Mouse (Mus musculus): ENCODE results near the gene Hist1h2ab. TPM values are rescaled to one million over a fixed set of nuclear protein-coding genes. Genes with fewer than 3 reads are reported as not detected.
"Not testable (repeated sequence)": the region's sequence is repeated elsewhere in the genome, so short reads cannot be mapped to it uniquely, and the experiment has no call there.

Hist1h2ab gene
- 10 to 100 TPM in 1 of 3 experiments, not detected in 2; 14.8 TPM for polyA plus RNA-seq (2017; shearing (Covaris generic))

GRCm38 (mm10) chr13:23750839-23751477 lies at the start of gene Hist1h2ab:
TSS of gene Hist1h2ab (plus strand) at chr13:23751126.
- peak; percentile 52 for ATAC-seq

GRCm38 (mm10) chr13:23702220-23702619 lies 48.7 kb upstream of the Hist1h2ab start:
- ATAC-seq = no peak

DNA sequence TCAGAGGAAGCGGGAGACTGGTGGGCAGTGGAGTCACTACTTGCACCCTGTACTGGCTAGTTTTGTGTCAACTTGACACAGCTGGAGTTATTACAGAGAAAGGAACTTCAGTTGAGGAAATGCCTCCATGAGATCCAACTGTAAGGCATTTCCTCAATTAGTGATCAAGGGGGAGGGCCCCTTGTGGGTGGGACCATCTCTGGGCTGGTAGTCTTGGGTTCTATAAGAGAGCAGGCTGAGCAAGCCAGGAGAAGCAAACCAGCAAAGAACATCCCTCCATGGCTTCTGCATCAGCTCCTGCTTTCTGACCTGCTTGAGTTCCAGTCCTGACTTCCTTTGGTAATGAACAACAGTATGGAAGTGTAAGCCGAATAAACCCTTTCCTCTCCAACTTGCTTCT lies 48.1 kb upstream of the Hist1h2ab start:
- ATAC-seq = not testable (repeated sequence)

DNA sequence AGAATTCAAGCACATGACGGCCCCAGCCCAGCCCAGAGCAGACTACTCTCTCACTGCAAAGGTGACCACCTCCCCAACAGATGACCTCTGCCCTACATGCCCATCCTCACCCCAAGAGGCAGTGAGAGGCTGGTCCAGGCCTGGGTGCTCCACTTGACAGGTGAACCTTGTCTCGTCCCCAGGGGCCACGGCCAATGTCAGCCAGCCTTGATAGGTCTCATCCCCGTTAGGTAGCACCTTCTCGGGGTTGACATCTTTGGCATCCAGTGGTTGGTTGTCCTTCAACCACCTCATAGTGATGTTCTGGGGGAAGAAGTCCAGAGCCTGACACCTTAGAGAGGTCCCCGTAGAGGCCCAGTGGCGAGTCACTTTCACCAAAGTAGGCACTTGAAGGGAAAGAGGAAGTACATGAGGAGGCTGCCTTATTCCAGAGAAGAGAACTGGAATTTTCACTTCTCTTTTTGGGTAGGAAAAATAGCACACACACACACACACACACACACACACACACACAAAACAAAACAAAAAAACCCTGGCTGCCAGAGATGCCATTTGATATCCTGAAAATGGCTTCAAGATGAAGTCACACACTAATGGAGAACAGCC lies 45.1 kb upstream of the Hist1h2ab start:
- no peak for ATAC-seq

DNA sequence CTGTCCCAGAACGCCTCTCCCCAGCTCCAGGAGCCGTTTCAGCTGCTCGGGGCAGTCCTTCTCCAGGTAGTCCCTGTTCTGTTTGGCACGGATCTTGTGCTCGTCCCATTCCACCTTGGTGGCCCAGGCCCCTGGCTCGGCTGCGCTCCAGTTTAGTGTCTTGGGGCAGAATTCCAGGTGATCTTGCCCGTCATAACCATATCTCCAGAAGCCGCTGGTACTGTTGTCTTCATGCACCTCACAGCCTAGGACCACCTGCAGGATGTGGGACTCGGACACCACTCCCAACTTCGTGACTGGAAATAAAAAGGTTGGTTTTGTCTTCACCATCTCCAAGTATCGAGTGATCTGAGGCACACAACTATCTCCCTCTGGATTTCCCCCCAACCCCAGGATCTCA lies 44.2 kb upstream of the Hist1h2ab start:
- no peak for ATAC-seq

DNA sequence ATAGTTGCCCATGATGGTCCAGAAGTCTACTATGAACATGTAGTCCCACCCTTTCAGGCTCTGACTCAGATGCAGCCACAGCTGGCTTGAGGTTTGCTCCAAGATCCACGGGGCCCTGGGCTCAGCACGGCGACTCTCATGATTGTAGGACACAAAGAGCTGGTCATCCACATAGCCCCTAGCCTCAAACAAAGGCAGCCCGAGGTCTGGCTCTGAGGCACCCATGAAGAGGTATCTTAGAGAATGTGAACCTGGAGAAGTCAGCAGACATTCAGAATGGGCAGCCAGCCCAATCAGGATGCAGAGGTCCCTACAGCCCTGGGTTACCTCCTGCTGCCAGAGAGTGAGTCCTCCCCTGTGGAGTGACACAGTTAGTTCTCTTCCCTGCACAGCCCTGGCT lies 42.9 kb upstream of the Hist1h2ab start:
- no peak for ATAC-seq

DNA sequence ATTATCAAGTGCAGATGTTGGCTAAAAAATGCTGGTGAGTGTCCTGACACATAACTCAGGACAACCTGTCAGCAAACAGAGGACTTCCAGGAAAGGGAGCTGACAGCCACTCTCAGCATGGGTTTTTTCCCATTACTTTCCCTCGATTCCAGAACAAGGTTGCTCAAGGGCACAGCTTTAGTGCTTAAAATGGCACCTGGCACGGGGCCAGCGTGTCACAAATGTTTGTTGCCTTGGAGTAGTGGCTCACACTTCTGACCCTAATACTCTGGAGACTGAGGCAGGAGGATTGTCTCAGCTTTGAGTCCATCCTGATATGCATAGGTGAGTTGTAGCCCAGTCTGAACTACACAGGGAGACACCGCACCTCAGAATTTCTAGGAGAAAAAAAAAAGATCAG lies 42.3 kb upstream of the Hist1h2ab start:
- ATAC-seq = no peak

DNA sequence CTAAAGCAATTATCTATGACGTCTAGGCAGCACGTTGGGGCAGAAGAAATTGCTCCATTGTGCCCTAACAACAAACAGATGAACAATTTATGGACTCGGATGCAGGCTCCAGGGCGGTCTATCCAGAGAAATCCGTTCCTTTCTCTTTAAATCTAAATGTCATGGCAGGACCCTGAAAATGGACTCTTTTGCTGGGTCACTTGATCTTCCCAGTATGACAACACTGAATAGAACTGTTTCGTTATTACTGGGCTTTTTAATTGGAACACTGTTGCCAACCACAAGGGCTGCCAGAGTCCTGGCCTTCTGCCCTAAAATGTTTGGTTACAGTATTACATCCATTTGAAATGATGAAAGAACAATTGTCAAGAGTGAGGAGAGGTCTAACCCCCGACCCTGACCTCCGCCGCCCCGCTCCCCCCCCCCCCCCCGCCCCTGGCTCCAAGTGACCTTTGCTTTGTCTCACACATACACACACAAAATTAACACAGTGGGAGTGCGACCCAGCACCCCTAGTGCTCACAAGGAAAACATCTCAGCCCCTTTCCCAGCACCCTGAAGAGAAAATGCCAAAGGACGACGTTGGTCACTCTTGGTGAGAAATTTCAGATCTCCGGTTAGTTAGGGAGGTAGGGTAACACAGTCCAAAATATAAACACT lies 41.1 kb upstream of the Hist1h2ab start:
- ATAC-seq = peak; percentile 44

GRCm38 (mm10) chr13:23710374-23711089 lies 40.4 kb upstream of the Hist1h2ab start, which contains the start of gene Hfe:
TSS of gene Hfe (minus strand) at chr13:23710854.
- peak; percentile 93 for ATAC-seq

- ATAC-seq = no peak
Measured at GRCm38 (mm10) chr13:23716261-23717042, 34.5 kb upstream of the Hist1h2ab start.

DNA sequence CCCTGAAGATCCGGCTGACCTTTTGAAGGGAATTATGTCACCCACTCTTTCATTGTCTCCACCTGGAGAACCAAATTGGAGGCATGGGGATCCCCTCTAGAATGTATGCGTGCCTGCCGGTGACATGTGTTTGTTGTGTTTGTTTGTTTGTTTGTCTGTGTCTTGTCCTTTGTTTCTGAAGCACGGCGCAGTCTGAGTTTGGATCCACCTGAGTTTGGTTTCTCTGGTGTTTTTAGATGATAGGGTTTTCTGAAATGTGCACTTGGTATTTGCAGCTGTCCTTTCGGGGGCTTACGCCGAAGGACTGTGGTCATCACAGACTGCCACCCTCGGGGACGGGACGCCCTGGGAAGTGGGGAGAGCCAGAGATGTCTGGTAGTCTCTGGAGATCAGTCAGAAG lies 33.8 kb upstream of the Hist1h2ab start:
- ATAC-seq = no peak

GRCm38 (mm10) chr13:23717593-23718245 lies 33.2 kb upstream of the Hist1h2ab start:
- ATAC-seq = not testable (repeated sequence)

DNA sequence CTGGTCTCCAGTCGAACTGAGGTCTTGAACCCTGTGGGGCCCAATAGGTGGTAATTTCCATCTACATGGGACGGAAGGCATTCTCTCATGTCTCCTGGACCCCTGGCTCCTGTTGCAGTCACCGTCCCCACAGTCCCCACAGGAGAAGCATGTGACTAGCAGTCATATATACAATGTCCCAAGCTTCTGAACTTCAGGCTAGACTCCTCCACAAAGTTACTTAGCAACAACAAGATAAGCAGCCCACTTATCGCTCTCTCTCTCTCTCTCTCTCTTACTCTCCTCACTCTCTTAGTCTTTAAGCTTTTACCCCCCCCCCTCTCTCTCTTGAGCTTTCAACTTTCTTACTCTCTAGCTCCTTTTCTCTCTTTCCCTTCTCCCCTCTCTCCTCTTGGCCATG lies 26.7 kb upstream of the Hist1h2ab start:
- ATAC-seq = no peak

- ATAC-seq = no peak
Measured at GRCm38 (mm10) chr13:23725213-23725612, 25.7 kb upstream of the Hist1h2ab start.

- no peak for ATAC-seq
Measured at GRCm38 (mm10) chr13:23728472-23729191, 22.3 kb upstream of the Hist1h2ab start.

DNA sequence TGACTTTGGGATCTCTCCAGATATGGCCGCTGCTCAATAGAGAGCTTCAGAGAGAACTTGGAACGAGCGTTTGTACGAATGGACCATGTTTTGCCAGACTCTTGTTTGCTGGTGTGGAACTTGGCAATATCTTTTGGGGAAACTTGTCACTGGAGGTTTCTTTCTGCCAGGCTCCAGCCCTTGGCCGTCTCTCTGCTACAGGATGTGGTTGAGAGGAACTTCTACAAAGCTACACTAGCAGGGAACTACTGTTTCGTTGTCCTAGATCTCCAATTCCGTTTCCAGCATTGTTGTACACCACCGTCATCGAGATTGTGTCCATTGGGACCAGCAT lies 21.8 kb upstream of the Hist1h2ab start:
- peak; percentile 69 for ATAC-seq

DNA sequence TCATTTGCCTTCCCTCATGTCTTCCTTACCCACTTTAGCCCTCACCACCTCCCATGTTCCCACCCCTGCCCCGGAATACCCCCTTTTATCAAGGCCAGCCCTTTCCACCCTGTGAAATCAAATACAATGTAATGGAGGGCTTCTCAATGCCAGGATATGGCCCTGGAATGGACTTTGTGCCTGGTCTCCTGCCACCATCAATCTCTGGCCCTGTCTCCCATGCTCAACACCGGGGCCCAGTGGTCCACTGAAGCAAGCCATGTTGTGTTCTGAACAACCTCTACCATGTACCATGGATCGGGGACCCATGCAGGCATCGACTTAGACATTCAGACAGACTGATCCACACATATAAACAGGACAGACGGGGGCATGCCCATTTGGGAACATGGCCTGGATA lies 21.2 kb upstream of the Hist1h2ab start:
- no peak for ATAC-seq

GRCm38 (mm10) chr13:23730479-23730878 lies 20.4 kb upstream of the Hist1h2ab start:
- no peak for ATAC-seq

DNA sequence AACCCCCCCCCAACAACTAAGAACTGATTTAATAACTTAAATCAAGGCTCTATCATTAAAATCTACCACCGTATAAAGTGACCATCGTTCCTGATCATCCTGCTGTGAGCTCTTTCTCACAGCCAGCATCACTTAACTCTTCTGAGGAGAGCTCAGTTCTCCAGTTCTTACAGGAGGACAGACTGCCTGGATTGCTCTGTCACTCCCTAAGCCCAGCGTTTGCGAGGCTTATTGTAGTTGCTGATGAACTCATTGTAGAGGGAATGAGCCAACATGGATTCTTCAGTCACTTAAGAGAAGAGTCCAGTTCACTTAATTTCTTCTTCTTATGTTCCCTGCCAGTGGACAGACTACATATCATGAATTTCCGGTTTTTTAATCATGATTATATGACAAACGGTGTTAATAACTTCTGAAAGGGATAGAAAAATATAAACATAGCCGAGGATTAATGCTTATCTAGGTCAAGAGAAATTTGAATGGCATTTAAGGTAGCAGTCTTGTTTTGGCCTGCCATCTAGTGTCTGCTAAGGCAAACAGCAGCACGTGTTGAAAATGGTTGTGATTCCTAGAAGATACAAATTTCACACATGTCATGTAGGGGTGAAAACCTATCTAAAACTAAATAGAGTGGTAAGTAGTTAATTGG lies 18.6 kb upstream of the Hist1h2ab start:
- peak; percentile 90 for ATAC-seq

DNA sequence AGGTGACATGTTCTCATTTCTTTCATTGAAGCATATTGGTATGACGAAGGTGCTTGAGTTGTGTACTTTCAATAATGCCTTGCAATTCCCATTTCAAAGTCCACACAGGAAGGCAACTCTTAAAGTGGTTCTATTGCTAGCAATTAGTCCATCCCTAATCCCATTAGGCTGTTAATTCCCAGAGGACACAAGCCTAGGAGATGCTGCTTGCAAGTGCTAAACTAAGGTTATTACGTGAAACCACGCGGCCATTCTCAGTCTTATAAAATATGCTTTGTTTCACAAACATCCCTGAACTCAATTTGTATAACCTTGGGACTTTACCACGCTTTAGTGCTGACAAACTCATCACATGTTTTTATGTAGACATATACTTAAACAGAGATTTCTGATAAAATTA lies 13.8 kb upstream of the Hist1h2ab start:
- no peak for ATAC-seq

GRCm38 (mm10) chr13:23738041-23738440 lies 12.9 kb upstream of the Hist1h2ab start:
- no peak for ATAC-seq
